Mouse (Mus musculus): Measurements from ENCODE around the gene Ankdd1a. TPM values are rescaled to one million over a fixed set of nuclear protein-coding genes. Genes with fewer than 3 reads are reported as not detected.

Ankdd1a gene
- polyA plus RNA-seq, 1 experiment from 2014 or later: 1.0 TPM

DNA sequence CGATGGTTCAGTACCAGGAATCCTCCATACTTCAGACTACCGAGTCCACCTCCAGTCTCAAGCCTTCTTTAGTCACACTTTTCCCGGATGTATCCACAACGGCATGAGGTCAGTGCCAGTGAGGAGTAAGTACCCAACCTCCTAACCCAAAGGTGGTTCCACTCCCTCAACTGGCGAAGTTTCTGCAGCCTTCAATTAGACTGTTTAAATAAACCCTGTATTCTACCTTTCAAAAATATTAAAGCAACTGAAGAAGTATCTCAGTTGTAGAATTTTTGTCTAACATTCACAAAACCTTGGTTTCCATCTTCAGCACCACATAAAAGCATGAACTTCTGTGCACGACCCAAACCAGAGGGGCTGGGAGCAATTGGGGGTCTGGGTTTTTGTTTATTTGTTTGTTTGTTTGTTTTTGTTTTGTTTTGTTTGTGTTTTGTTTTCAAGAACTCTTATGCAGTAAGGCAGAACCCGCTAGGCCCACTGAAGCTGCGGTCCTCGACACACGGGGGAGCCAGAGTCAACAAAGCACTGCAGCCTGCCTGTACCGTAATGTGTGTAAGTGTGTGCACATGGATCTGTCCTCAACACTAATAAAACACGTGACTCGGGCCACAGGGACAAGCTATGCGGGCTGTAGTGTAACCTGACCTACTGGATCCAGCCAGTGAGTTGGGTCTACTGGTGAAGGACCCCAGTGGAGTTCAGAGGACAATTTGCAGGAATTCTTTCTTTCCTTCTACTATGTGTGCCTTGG is 3.8 kb upstream of the Ankdd1a start:
- H3K36me3 ChIP-seq (replicated peaks; ENCODE audit: control insufficient read depth, insufficient read depth): no peaks in the 10 kb centered on the region
- H3K27me3 ChIP-seq (ENCODE audit: control insufficient read depth, insufficient read depth, low read length): no peaks in the 10 kb centered on the region
- peak; percentile 62; the same call in 1 of the 2 replicates for ATAC-seq (ENCODE audit: low FRiP score)
- H3K9me3 ChIP-seq (ENCODE audit: control insufficient read depth, low read length): no peaks in the 10 kb centered on the region
- H3K4me1 ChIP-seq (replicated peaks; ENCODE audit: control insufficient read depth, insufficient read depth, low read length): peaks cover 13% of the 10 kb centered on the region; the same call in 1 of the 2 replicates
- DNase-seq (ENCODE audit: low spot score): peak; percentile 83
- no peak overlapping the region for H3K27ac ChIP-seq
- 23% methylated on average over 14 of the region's 14 CpGs for WGBS
- no peak overlapping the region for H3K9ac ChIP-seq
- H3K4me3 ChIP-seq (replicated peaks; ENCODE audit: low read length): no peak overlapping the region
- peak overlapping the region; percentile 25; the same call in 1 of the 2 replicates for H3K4me2 ChIP-seq (replicated peaks)

DNA sequence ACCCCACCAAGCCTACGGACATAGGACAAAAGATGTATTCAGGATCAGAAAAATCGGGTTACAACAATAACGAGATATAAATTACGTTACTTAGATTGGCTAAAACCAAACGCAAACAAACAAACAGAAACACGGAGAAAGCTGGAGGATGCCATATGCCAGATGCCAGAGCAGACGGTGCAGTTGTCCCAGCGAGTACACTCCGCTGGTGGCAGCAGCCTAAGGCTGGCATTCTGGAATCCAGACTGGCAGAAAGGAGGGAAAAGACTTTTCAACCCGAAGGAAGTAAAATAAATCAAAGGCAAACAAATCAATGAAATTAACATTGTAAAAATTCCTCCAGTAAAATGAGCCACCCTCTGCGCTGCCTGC is 498 bp upstream of the Ankdd1a start:
- H3K4me2 ChIP-seq (replicated peaks): peak overlapping the region; percentile 64
- peaks cover 13% of the 10 kb centered on the region; the same call in 1 of the 2 replicates for H3K4me1 ChIP-seq (replicated peaks; ENCODE audit: control insufficient read depth, insufficient read depth, low read length)
- peak overlapping the region; percentile 56 for H3K9ac ChIP-seq
- peak overlapping the region; percentile 76 for H3K27ac ChIP-seq
- H3K27me3 ChIP-seq (ENCODE audit: control insufficient read depth, insufficient read depth, low read length): no peaks in the 10 kb centered on the region
- 12% methylated on average over 11 of the region's 11 CpGs for WGBS
- H3K9me3 ChIP-seq (ENCODE audit: control insufficient read depth, low read length): no peaks in the 10 kb centered on the region
- H3K36me3 ChIP-seq (replicated peaks; ENCODE audit: control insufficient read depth, insufficient read depth): no peaks in the 10 kb centered on the region
- H3K4me3 ChIP-seq (replicated peaks; ENCODE audit: low read length): peak overlapping the region; percentile 35
- ATAC-seq (ENCODE audit: low FRiP score): peak; percentile 54; the same call in 1 of the 2 replicates
- no peak for DNase-seq (ENCODE audit: low spot score)

DNA sequence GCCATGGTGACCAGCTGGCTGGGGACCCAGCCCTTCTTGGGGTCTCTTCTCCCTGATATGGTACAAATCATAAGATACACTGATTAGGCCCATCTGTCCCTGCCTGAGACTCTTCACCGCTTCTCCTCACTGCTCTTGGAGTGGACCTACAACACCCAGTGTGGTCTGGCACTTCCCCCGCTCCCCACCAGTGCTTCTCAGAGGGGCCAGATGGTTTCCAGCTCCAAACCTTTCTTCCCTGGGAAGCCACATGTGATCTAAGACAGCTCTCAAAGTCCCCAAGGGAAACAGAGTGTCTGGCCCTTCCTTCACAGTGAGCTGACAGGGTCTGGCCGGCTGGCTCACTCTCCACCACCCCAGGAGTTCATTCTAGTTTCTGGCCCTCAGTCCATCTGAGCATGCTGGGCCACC is 5.1 kb downstream of the Ankdd1a start:
- no peaks in the 10 kb centered on the region for H3K4me1 ChIP-seq (replicated peaks; ENCODE audit: control insufficient read depth, insufficient read depth, low read length)
- 45% methylated on average over 3 of the region's 3 CpGs for WGBS
- no peaks in the 10 kb centered on the region for H3K27me3 ChIP-seq (ENCODE audit: control insufficient read depth, insufficient read depth, low read length)
- H3K4me3 ChIP-seq (replicated peaks; ENCODE audit: low read length): no peak overlapping the region
- no peaks in the 10 kb centered on the region for H3K36me3 ChIP-seq (replicated peaks; ENCODE audit: control insufficient read depth, insufficient read depth)
- no peak overlapping the region for H3K4me2 ChIP-seq (replicated peaks)
- no peak overlapping the region for H3K27ac ChIP-seq
- H3K9ac ChIP-seq: no peak overlapping the region
- ATAC-seq (ENCODE audit: low FRiP score): peak; percentile 43; the same call in 1 of the 2 replicates
- H3K9me3 ChIP-seq (ENCODE audit: control insufficient read depth, low read length): no peaks in the 10 kb centered on the region
- no peak for DNase-seq (ENCODE audit: low spot score)

DNA sequence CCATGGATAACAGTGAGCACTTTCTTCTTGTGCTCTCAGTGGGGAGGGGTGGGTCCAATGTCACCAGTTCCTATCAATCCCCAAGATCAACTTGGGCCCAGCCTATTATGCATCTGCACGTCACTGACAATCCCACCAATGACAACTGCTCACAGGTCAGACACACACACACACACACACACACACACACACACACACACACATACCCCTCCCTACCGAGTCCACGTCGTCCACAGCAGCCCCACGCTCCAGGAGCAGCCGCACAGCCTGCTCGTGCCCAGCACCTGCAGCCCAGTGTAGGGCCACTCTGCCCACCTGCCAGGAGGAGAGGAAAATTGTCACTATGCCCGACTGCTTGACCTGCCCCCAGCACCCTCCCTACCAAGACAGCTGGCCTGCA is 5.6 kb downstream of the Ankdd1a start:
- Histone ChIP-seq H3K9ac (no peak overlapping the region), H3K4me3 (replicated peaks; ENCODE audit: low read length) (no peak overlapping the region), H3K4me2 (replicated peaks) (no peak overlapping the region), H3K27ac (no peak overlapping the region), H3K4me1 (replicated peaks; ENCODE audit: control insufficient read depth, insufficient read depth, low read length) (no peaks in the 10 kb centered on the region), H3K9me3 (ENCODE audit: control insufficient read depth, low read length) (no peaks in the 10 kb centered on the region), H3K36me3 (replicated peaks; ENCODE audit: control insufficient read depth, insufficient read depth) (no peaks in the 10 kb centered on the region), H3K27me3 (ENCODE audit: control insufficient read depth, insufficient read depth, low read length) (no peaks in the 10 kb centered on the region)
- DNase-seq (ENCODE audit: low spot score) (no peak), ATAC-seq (ENCODE audit: low FRiP score) (peak; percentile 31; the same call in 1 of the 2 replicates)
- WGBS: 52% methylated on average over 8 of the region's 8 CpGs

DNA sequence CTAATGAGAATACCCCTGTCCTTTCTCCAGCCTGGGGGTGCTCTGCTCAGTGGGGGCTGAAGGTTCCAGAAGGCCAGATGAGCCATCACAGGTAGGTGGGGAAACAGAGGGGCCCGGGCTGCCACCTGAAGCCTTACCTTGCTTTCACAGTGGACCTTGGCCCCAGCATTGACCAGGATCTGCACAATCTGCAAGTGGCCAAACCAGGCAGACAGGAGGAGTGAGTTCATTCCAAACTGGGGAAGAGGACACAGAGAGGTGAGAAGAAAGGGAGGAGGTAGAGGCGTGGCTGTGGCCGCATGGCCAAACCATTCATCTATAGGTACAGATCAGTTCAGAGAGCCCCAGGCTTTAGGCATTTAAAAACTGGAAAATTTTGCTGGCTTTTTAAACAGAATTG is 7.5 kb downstream of the Ankdd1a start:
- no peaks in the 10 kb centered on the region for H3K9me3 ChIP-seq (ENCODE audit: control insufficient read depth, low read length)
- no peaks in the 10 kb centered on the region for H3K4me1 ChIP-seq (replicated peaks; ENCODE audit: control insufficient read depth, insufficient read depth, low read length)
- WGBS: 93% methylated on average over 3 of the region's 3 CpGs
- no peaks in the 10 kb centered on the region for H3K36me3 ChIP-seq (replicated peaks; ENCODE audit: control insufficient read depth, insufficient read depth)
- no peak overlapping the region for H3K4me3 ChIP-seq (replicated peaks; ENCODE audit: low read length)
- DNase-seq (ENCODE audit: low spot score) (no peak), ATAC-seq (ENCODE audit: low FRiP score) (no peak)
- no peak overlapping the region for H3K9ac ChIP-seq
- no peak overlapping the region for H3K27ac ChIP-seq
- H3K4me2 ChIP-seq (replicated peaks): no peak overlapping the region
- H3K27me3 ChIP-seq (ENCODE audit: control insufficient read depth, insufficient read depth, low read length): no peaks in the 10 kb centered on the region

DNA sequence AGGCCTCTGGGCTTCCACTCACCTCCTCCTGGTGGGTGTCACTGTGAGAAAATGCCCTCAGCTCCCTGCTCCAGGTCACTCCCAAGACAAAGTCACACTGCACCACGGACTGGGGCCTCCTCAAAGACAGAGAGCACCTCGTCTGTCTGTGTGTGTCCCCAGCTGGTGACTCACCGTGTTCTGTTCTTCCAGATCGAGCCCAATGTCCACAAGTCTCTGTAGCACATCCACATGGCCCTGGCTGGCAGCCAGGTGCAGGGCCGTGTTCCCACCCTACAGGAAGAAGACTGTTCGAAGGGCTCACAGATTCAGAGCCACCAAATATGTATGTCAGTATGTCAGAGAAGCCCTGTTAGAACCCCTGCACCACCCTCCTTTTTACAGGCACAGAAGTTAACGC is 11.5 kb downstream of the Ankdd1a start:
- no peaks in the 10 kb centered on the region for H3K9me3 ChIP-seq (ENCODE audit: control insufficient read depth, low read length)
- no peak overlapping the region for H3K4me2 ChIP-seq (replicated peaks)
- DNase-seq (ENCODE audit: low spot score): no peak
- no peak overlapping the region for H3K4me3 ChIP-seq (replicated peaks; ENCODE audit: low read length)
- H3K9ac ChIP-seq: no peak overlapping the region
- H3K4me1 ChIP-seq (replicated peaks; ENCODE audit: control insufficient read depth, insufficient read depth, low read length): no peaks in the 10 kb centered on the region
- no peak for ATAC-seq (ENCODE audit: low FRiP score)
- H3K27ac ChIP-seq: no peak overlapping the region
- H3K27me3 ChIP-seq (ENCODE audit: control insufficient read depth, insufficient read depth, low read length): no peaks in the 10 kb centered on the region
- 76% methylated on average over 7 of the region's 7 CpGs for WGBS
- no peaks in the 10 kb centered on the region for H3K36me3 ChIP-seq (replicated peaks; ENCODE audit: control insufficient read depth, insufficient read depth)

DNA sequence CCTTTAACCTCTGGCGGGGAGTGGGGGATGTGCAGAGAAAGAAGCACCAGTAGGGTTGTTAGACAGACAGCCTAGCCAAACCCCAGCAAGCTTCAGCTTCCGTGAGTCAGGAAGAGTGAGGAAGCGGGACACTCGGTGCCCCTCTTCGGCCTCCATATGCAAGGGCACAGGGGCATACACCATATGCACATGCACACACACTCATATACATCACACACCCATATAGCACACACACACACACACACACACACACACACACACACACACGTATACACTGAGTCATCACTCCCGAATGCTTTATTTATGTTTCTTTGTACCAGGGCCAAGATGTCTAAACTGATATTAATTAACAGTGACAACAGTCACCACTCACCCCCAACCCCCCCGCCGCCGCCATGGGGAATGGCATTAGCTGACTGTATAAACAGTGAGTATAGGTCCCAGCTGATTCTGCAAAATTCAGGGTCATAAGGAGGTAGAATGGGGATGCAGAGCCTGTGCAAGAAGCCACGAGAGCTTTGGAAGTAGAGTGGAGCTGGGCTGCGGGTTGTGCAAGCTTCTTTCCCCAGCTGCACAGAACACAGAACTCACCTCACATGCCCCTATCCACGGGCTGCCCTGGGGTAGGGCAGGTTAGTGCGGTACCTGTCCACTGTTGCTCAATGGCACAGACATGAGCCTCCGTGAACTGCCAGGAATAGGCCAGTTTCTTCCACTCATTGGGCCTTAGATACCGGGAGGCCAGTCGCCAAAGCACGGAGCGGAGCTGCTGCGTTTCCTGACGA is 17.1 kb downstream of the Ankdd1a start:
- no peak overlapping the region for H3K4me2 ChIP-seq (replicated peaks)
- no peaks in the 10 kb centered on the region for H3K27me3 ChIP-seq (ENCODE audit: control insufficient read depth, insufficient read depth, low read length)
- no peaks in the 10 kb centered on the region for H3K9me3 ChIP-seq (ENCODE audit: control insufficient read depth, low read length)
- DNase-seq (ENCODE audit: low spot score): no peak
- no peaks in the 10 kb centered on the region for H3K4me1 ChIP-seq (replicated peaks; ENCODE audit: control insufficient read depth, insufficient read depth, low read length)
- ATAC-seq (ENCODE audit: low FRiP score): no peak
- no peak overlapping the region for H3K9ac ChIP-seq
- 81% methylated on average over 21 of the region's 21 CpGs for WGBS
- H3K27ac ChIP-seq: no peak overlapping the region
- no peaks in the 10 kb centered on the region for H3K36me3 ChIP-seq (replicated peaks; ENCODE audit: control insufficient read depth, insufficient read depth)
- no peak overlapping the region for H3K4me3 ChIP-seq (replicated peaks; ENCODE audit: low read length)

DNA sequence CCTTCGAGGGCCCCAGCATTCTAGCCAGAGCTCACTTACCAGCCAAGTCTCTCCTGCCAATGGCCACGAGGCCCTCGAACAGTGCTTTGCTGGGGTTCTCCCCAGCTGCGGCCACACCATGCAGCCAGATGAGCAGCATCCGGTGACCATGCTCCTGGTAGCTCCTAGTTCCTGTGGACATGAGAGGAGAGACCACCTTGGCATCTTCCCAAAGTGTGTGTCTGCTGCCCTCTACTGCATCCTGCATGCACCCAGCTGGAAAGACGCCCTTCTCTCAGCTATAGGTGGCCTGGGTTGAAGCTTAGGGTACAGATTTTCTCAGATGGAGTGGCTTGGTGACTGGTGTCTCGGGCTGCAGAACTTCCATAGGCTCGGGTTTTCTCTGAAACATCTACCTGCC is 17.8 kb downstream of the Ankdd1a start:
- Histone ChIP-seq H3K4me3 (replicated peaks; ENCODE audit: low read length) (no peak overlapping the region), H3K4me1 (replicated peaks; ENCODE audit: control insufficient read depth, insufficient read depth, low read length) (no peaks in the 10 kb centered on the region), H3K36me3 (replicated peaks; ENCODE audit: control insufficient read depth, insufficient read depth) (no peaks in the 10 kb centered on the region), H3K9ac (no peak overlapping the region), H3K27ac (no peak overlapping the region), H3K9me3 (ENCODE audit: control insufficient read depth, low read length) (no peaks in the 10 kb centered on the region), H3K4me2 (replicated peaks) (no peak overlapping the region), H3K27me3 (ENCODE audit: control insufficient read depth, insufficient read depth, low read length) (no peaks in the 10 kb centered on the region)
- WGBS: 56% methylated on average over 8 of the region's 8 CpGs
- DNase-seq (ENCODE audit: low spot score) (no peak), ATAC-seq (ENCODE audit: low FRiP score) (no peak)

DNA sequence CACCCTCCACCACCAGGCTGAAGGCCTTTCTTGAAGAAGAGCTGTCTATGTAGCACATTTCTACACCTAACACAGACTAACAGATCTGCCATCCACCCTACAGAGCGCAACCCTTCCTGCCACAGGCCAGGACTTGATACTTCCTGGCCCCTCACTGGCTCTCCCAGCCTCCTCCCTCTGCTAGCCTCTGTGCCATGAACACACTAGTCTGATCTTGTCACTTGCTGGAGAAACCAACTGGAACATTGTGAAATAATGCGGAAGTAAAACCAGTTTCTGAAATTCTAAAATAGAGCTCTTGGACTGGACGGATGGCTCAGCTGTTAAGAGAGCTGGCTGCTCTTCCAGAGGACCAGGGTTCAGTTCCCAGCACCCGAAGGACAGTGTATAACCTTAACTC is 27.1 kb downstream of the Ankdd1a start:
- no peak for ATAC-seq (ENCODE audit: low FRiP score)
- no peaks in the 10 kb centered on the region for H3K9me3 ChIP-seq (ENCODE audit: control insufficient read depth, low read length)
- H3K4me3 ChIP-seq (replicated peaks; ENCODE audit: low read length): no peak overlapping the region
- DNase-seq (ENCODE audit: low spot score): no peak
- H3K27me3 ChIP-seq (ENCODE audit: control insufficient read depth, insufficient read depth, low read length): no peaks in the 10 kb centered on the region
- 94% methylated on average over 4 of the region's 4 CpGs for WGBS
- H3K27ac ChIP-seq: no peak overlapping the region
- no peak overlapping the region for H3K9ac ChIP-seq
- no peak overlapping the region for H3K4me2 ChIP-seq (replicated peaks)
- H3K4me1 ChIP-seq (replicated peaks; ENCODE audit: control insufficient read depth, insufficient read depth, low read length): no peaks in the 10 kb centered on the region
- H3K36me3 ChIP-seq (replicated peaks; ENCODE audit: control insufficient read depth, insufficient read depth): peaks cover 14% of the 10 kb centered on the region
